Mouse (Mus musculus): ENCODE measurements around the gene Timm17b. TPM values are rescaled to one million over a fixed set of nuclear protein-coding genes. Genes with fewer than 3 reads are reported as not detected.

Timm17b gene
- 128 and 131 TPM in 2 replicates for polyA plus RNA-seq (2015; fragmentation: Nextera tagmentation; extraction: Ambion mirVana)

- Histone ChIP-seq H3K27ac (peak within 1 kb of the TSS; percentile 69; the same call in 1 of the 2 replicates), H3K36me3 (no peaks in the 10 kb centered on the region), H3K9ac (peak within 1 kb of the TSS; percentile 56), H3K4me3 (replicated peaks) (peak within 1 kb of the TSS; percentile 57), H3K4me2 (replicated peaks) (peak within 1 kb of the TSS; percentile 53), H3K27me3 (replicated peaks) (no peaks in the 10 kb centered on the region), H3K9me3 (no peaks in the 10 kb centered on the region), H3K4me1 (replicated peaks) (no peaks in the 10 kb centered on the region)
- WGBS, result 15% methylated on average over 62 of the region's 62 CpGs
- ATAC-seq, result peak; percentile 100
These were observed at the start of gene Timm17b, which contains the start of gene Pqbp1 for GRCm38 (mm10) chrX:7898880-7899874. Gene Timm17b (plus strand): TSS chrX:7899357. Gene Pqbp1 (minus strand): TSS chrX:7899269.

DNA sequence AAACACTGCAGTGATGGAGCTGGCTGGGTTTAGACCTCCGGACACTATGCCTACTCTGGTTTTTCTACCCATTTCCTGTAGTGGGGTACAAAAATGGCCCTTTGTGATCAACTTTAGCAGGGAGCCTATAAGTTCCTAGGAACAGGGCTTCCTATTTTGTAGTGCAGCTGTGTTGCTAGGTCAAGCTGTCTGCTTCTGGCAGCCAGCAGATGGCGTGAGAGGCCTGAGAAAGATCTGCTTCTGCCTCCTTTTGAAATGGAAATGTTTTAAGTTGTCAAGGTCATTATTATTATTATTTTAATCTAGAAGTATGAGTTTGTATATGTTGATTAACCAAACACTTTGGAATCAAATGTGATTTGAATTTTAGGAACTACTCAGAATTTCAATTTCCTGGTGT lies 44.6 kb upstream of the Timm17b start:
- WGBS, result 42% methylated on average over 2 of the region's 2 CpGs
- H3K4me1 ChIP-seq (replicated peaks), result no peaks in the 10 kb centered on the region
- no peak overlapping the region for H3K4me2 ChIP-seq (replicated peaks)
- H3K9ac ChIP-seq, result no peak overlapping the region
- no peak overlapping the region for H3K27ac ChIP-seq
- H3K27me3 ChIP-seq (replicated peaks), result no peaks in the 10 kb centered on the region
- no peaks in the 10 kb centered on the region for H3K36me3 ChIP-seq
- no peak for ATAC-seq
- no peaks in the 10 kb centered on the region for H3K9me3 ChIP-seq
- no peak overlapping the region for H3K4me3 ChIP-seq (replicated peaks)

DNA sequence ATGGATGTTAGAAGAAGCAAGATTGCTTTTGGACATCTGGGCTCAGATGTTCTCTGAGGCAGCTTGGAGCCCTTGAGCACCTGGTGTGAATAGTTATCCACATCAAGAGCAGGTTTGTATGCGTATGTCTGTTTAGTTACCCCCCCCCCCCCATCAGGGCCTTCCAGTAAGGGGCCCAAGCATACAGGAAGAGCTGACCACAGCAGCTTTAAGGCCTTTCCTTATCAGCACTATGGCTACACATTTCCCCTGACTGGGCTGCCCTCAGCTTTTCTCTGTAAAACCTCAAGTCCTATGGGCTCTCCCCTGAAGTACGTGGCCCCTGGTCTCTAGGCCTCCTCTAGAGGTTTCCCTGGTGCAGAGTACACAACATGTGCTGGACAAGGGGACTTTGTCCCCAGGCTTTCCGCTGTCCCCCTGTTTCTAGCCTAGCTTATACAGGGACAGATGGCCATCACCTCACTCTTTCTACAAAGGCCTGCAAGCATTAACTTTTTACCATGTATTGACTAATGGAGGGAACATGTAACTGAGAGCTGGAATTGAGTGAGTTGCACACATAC lies 39.9 kb upstream of the Timm17b start:
- H3K27ac ChIP-seq, result no peak overlapping the region
- ATAC-seq, result 0 out of 2 replicates have a peak, but pooled peaks have one; percentile 23

GRCm38 (mm10) chrX:7863181-7863580 lies 36.0 kb upstream of the Timm17b start:
- Histone ChIP-seq H3K9ac (no peak overlapping the region), H3K27ac (no peak overlapping the region), H3K4me2 (replicated peaks) (no peak overlapping the region), H3K4me3 (replicated peaks) (no peak overlapping the region), H3K9me3 (no peaks in the 10 kb centered on the region), H3K36me3 (no peaks in the 10 kb centered on the region), H3K4me1 (replicated peaks) (no peaks in the 10 kb centered on the region), H3K27me3 (replicated peaks) (no peaks in the 10 kb centered on the region)
- ATAC-seq, result no peak
- WGBS, result 87% methylated on average over 1 of the region's 1 CpGs

More for the DNA sequence above, 39.9 kb upstream of the Timm17b start:
- H3K9me3 ChIP-seq, result no peaks in the 10 kb centered on the region
- WGBS, result 73% methylated on average over 3 of the region's 3 CpGs
- no peaks in the 10 kb centered on the region for H3K4me1 ChIP-seq (replicated peaks)
- no peak overlapping the region for H3K4me3 ChIP-seq (replicated peaks)
- H3K27me3 ChIP-seq (replicated peaks), result no peaks in the 10 kb centered on the region
- H3K36me3 ChIP-seq, result no peaks in the 10 kb centered on the region
- no peak overlapping the region for H3K9ac ChIP-seq
- H3K4me2 ChIP-seq (replicated peaks), result no peak overlapping the region

DNA sequence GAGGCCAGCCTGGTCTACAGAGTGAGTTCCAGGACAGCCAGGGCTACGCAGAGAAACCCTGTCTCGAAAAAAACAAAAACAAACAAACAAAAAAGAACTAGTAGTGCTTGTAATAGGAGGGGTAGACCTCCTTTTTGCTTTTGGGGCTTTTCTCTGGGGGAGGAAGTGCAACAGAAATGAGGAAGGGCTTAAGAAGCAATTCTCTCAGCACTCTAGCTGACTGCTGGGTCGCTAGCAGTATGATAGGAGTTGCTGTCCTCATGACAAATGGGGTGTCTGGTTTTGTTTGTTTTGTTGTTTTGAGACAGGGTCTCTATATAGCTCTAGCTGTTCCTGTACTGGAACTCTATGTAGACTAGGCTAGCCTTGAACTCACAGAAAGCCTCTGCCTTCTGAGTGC lies 34.6 kb upstream of the Timm17b start:
- Histone ChIP-seq H3K4me1 (replicated peaks) (no peaks in the 10 kb centered on the region), H3K27me3 (replicated peaks) (no peaks in the 10 kb centered on the region), H3K36me3 (no peaks in the 10 kb centered on the region), H3K4me3 (replicated peaks) (no peak overlapping the region), H3K9me3 (no peaks in the 10 kb centered on the region), H3K27ac (no peak overlapping the region), H3K9ac (no peak overlapping the region), H3K4me2 (replicated peaks) (no peak overlapping the region)
- WGBS, result 71% methylated on average over 3 of the region's 3 CpGs
- ATAC-seq, result no peak

GRCm38 (mm10) chrX:7865343-7865742 lies 33.8 kb upstream of the Timm17b start:
- no peak overlapping the region for H3K4me3 ChIP-seq (replicated peaks)
- H3K9ac ChIP-seq, result no peak overlapping the region
- no peak overlapping the region for H3K27ac ChIP-seq
- WGBS, result 58% methylated on average over 2 of the region's 2 CpGs
- no peaks in the 10 kb centered on the region for H3K4me1 ChIP-seq (replicated peaks)
- H3K4me2 ChIP-seq (replicated peaks), result no peak overlapping the region
- H3K27me3 ChIP-seq (replicated peaks), result no peaks in the 10 kb centered on the region
- H3K36me3 ChIP-seq, result no peaks in the 10 kb centered on the region
- no peaks in the 10 kb centered on the region for H3K9me3 ChIP-seq
- no peak for ATAC-seq

- no peak for ATAC-seq
- WGBS, result 66% methylated on average over 2 of the region's 2 CpGs
- H3K27me3 ChIP-seq (replicated peaks), result no peaks in the 10 kb centered on the region
These were observed 33.4 kb upstream of the Timm17b start for GRCm38 (mm10) chrX:7865786-7866185.

GRCm38 (mm10) chrX:7867141-7867540 lies 32.0 kb upstream of the Timm17b start:
- Histone ChIP-seq H3K27ac (no peak overlapping the region), H3K4me3 (replicated peaks) (no peak overlapping the region), H3K9me3 (no peaks in the 10 kb centered on the region), H3K4me2 (replicated peaks) (no peak overlapping the region), H3K9ac (no peak overlapping the region), H3K27me3 (replicated peaks) (no peaks in the 10 kb centered on the region), H3K36me3 (no peaks in the 10 kb centered on the region), H3K4me1 (replicated peaks) (no peaks in the 10 kb centered on the region)
- ATAC-seq, result no peak
- WGBS, result 87% methylated on average over 1 of the region's 1 CpGs

More at GRCm38 (mm10) chrX:7865786-7866185, 33.4 kb upstream of the Timm17b start:
- Histone ChIP-seq H3K36me3 (no peaks in the 10 kb centered on the region), H3K4me3 (replicated peaks) (no peak overlapping the region), H3K9ac (no peak overlapping the region), H3K4me1 (replicated peaks) (no peaks in the 10 kb centered on the region), H3K4me2 (replicated peaks) (no peak overlapping the region), H3K9me3 (no peaks in the 10 kb centered on the region), H3K27ac (no peak overlapping the region)

DNA sequence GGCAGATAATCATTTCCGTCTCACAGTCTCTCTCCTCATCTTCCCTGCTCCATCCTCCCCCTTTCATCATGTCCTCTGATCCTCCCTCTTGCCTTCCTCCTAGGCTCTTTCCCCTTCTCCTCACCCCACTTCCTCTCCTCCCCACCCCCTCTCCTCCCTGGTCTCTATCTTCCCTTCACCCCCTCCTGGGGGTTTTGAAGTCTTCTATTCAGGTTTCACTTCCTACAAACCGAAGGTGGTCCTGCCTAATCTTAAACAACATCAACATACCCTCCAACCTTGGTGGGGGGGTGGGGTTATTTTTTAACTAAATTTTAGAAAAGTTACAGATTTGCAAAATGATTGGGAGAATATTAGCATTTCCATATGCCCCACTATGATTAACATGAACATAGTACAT lies 30.7 kb upstream of the Timm17b start:
- H3K27ac ChIP-seq, result no peak overlapping the region
- no peaks in the 10 kb centered on the region for H3K9me3 ChIP-seq
- no peaks in the 10 kb centered on the region for H3K27me3 ChIP-seq (replicated peaks)
- no peak overlapping the region for H3K9ac ChIP-seq
- WGBS, result 56% methylated on average over 2 of the region's 2 CpGs
- 0 out of 2 replicates have a peak, but pooled peaks cover 2% of the 10 kb centered on the region for H3K36me3 ChIP-seq
- no peak overlapping the region for H3K4me2 ChIP-seq (replicated peaks)
- H3K4me1 ChIP-seq (replicated peaks), result no peaks in the 10 kb centered on the region
- ATAC-seq, result no peak
- no peak overlapping the region for H3K4me3 ChIP-seq (replicated peaks)

GRCm38 (mm10) chrX:7869826-7870225 lies 29.3 kb upstream of the Timm17b start:
- H3K4me2 ChIP-seq (replicated peaks), result no peak overlapping the region
- no peaks in the 10 kb centered on the region for H3K9me3 ChIP-seq
- no peaks in the 10 kb centered on the region for H3K27me3 ChIP-seq (replicated peaks)
- 0 out of 2 replicates have a peak, but pooled peaks cover 2% of the 10 kb centered on the region for H3K36me3 ChIP-seq
- no peak overlapping the region for H3K4me3 ChIP-seq (replicated peaks)
- no peak overlapping the region for H3K9ac ChIP-seq
- no peak overlapping the region for H3K27ac ChIP-seq
- 34% methylated on average over 3 of the region's 3 CpGs for WGBS
- no peaks in the 10 kb centered on the region for H3K4me1 ChIP-seq (replicated peaks)
- no peak for ATAC-seq

GRCm38 (mm10) chrX:7878007-7878419 lies 21.1 kb upstream of the Timm17b start, which contains the start of gene Pim2:
Gene Pim2 (plus strand): TSS chrX:7878262.
- 8% methylated on average over 36 of the region's 38 CpGs for WGBS
- H3K27me3 ChIP-seq (replicated peaks), result no peaks in the 10 kb centered on the region
- peak within 1 kb of the TSS; percentile 45 for H3K4me3 ChIP-seq (replicated peaks)
- H3K4me2 ChIP-seq (replicated peaks), result peak within 1 kb of the TSS; percentile 85
- H3K9ac ChIP-seq, result peak within 1 kb of the TSS; percentile 54
- H3K27ac ChIP-seq, result no peak within 1 kb of the TSS
- H3K4me1 ChIP-seq (replicated peaks), result no peaks in the 10 kb centered on the region
- H3K36me3 ChIP-seq, result no peaks in the 10 kb centered on the region
- H3K9me3 ChIP-seq, result no peaks in the 10 kb centered on the region
- peak; percentile 95 for ATAC-seq

DNA sequence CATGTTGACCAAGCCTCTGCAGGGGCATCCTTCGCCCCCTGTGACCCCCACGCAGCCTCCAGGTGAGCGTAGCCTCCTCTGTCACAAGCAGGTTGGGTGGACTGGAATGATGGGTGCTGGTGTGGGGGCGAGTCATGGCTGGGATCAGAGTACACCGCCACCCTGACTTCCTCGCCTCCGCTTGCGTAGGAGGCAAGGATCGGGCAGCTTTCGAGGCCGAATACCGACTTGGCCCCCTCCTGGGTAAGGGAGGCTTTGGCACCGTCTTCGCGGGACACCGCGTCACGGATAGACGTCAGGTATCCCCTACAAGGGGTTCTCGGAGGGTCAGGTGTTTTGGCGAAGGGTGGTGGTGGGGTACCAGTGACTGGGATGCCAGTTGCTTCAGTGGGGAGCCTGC lies 20.7 kb upstream of the Timm17b start:
- Histone ChIP-seq H3K4me3 (replicated peaks) (peak overlapping the region; percentile 45), H3K4me2 (replicated peaks) (peak overlapping the region; percentile 85), H3K9me3 (no peaks in the 10 kb centered on the region), H3K4me1 (replicated peaks) (no peaks in the 10 kb centered on the region), H3K27ac (no peak overlapping the region), H3K27me3 (replicated peaks) (no peaks in the 10 kb centered on the region), H3K9ac (peak overlapping the region; percentile 54), H3K36me3 (no peaks in the 10 kb centered on the region)
- ATAC-seq, result peak; percentile 42
- 16% methylated on average over 21 of the region's 21 CpGs for WGBS
